Mouse (Mus musculus): ENCODE results near the gene Tmem123.

Tmem123 gene

GRCm38 (mm10) chr9:7828706-7829105 is 64.9 kb downstream of the Tmem123 start:
- DNase-seq (ENCODE audit: low spot score in 2 of 2): no peak

GRCm38 (mm10) chr9:7829531-7830528 is 66.0 kb downstream of the Tmem123 start:
- no peak for DNase-seq (ENCODE audit: low spot score in 2 of 2)

GRCm38 (mm10) chr9:7833421-7833820 is 69.6 kb downstream of the Tmem123 start:
- no peak for DNase-seq (ENCODE audit: low spot score in 2 of 2)

- no peak for DNase-seq (ENCODE audit: low spot score in 2 of 2)
Observed at GRCm38 (mm10) chr9:7835302-7835701, 71.5 kb downstream of the Tmem123 start.

GRCm38 (mm10) chr9:7836331-7836730 is 72.5 kb downstream of the Tmem123 start:
- DNase-seq (ENCODE audit: low spot score in 2 of 2): peak; percentile 42 to 51

- peak; percentile 95 to 96 for DNase-seq (ENCODE audit: low spot score in 2 of 2)
Observed at GRCm38 (mm10) chr9:7836905-7837805, 73.3 kb downstream of the Tmem123 start, which contains the start of gene Birc2. Gene Birc2 (minus strand): TSS chr9:7837064.

GRCm38 (mm10) chr9:7837806-7838440 is 74.1 kb downstream of the Tmem123 start:
- no peak for DNase-seq (ENCODE audit: low spot score in 2 of 2)

- no peak for DNase-seq (ENCODE audit: low spot score in 2 of 2)
Observed at GRCm38 (mm10) chr9:7841221-7841620, 77.4 kb downstream of the Tmem123 start.

Measured in frontal cortex, postnatal 36 days (tissue).